Mouse (Mus musculus) heart, adult 18-20 months (tissue): ENCODE results near the gene Tex2. TPM values are rescaled to one million over a fixed set of nuclear protein-coding genes. Genes with fewer than 3 reads are reported as not detected.

Experiments used
- DNase-seq, 2 experiments: peaks; one replicate each; pipeline ENCODE4 v3.0.0; 2021 to 2022; ENCODE audit warnings: mixed read lengths in 1 of 2
- total RNA-seq, 2 experiments: library from RNA; stranded (reverse); gene quantifications; 2 replicates each; pipeline ENCODE4 v1.2.3; 2021

Gene Tex2
- total RNA-seq, 2 experiments from 2014 or later, result 41.5 to 42.0 TPM

- DNase-seq, result no peak
Observed at GRCm38 (mm10) chr11:106486042-106486865, 127.0 kb downstream of the Tex2 start.

GRCm38 (mm10) chr11:106485611-106486010 is 127.6 kb downstream of the Tex2 start:
- DNase-seq, result no peak

GRCm38 (mm10) chr11:106484875-106485274 is 128.3 kb downstream of the Tex2 start:
- no peak for DNase-seq

- no peak for DNase-seq
Observed at GRCm38 (mm10) chr11:106482867-106483266, 130.4 kb downstream of the Tex2 start.

GRCm38 (mm10) chr11:106481651-106482050 is 131.6 kb downstream of the Tex2 start:
- no peak for DNase-seq

GRCm38 (mm10) chr11:106480530-106480885 is 132.7 kb downstream of the Tex2 start:
- no peak for DNase-seq

- DNase-seq, result no peak
Observed at GRCm38 (mm10) chr11:106479619-106480529, 133.3 kb downstream of the Tex2 start.

- DNase-seq, result no peak
Observed at GRCm38 (mm10) chr11:106478745-106479144, 134.5 kb downstream of the Tex2 start.

GRCm38 (mm10) chr11:106477505-106478160 is 135.6 kb downstream of the Tex2 start:
- DNase-seq, result no peak

- DNase-seq, result peak in 1 of 2 experiments; percentile 14
Observed at GRCm38 (mm10) chr11:106475309-106475708, 137.9 kb downstream of the Tex2 start.

GRCm38 (mm10) chr11:106471629-106472028 is 141.6 kb downstream of the Tex2 start:
- DNase-seq, result no peak

GRCm38 (mm10) chr11:106468509-106468908 is 144.7 kb downstream of the Tex2 start:
- DNase-seq, result no peak

GRCm38 (mm10) chr11:106465932-106466331 is 147.3 kb downstream of the Tex2 start:
- no peak for DNase-seq

GRCm38 (mm10) chr11:106465545-106465903 is 147.7 kb downstream of the Tex2 start:
- DNase-seq, result no peak

GRCm38 (mm10) chr11:106464681-106465544 is 148.3 kb downstream of the Tex2 start:
- no peak for DNase-seq

- no peak for DNase-seq
Observed at GRCm38 (mm10) chr11:106463845-106464244, 149.4 kb downstream of the Tex2 start.

- peak in 1 of 2 experiments; percentile 11 for DNase-seq
Observed at GRCm38 (mm10) chr11:106462309-106462708, 150.9 kb downstream of the Tex2 start.

- peak in 1 of 2 experiments; percentile 10 for DNase-seq
Observed at GRCm38 (mm10) chr11:106461145-106461932, 151.9 kb downstream of the Tex2 start.

- no peak for DNase-seq
Observed at GRCm38 (mm10) chr11:106460671-106461070, 152.6 kb downstream of the Tex2 start.

- no peak for DNase-seq
Observed at GRCm38 (mm10) chr11:106458540-106458939, 154.7 kb downstream of the Tex2 start.
